Mouse (Mus musculus) testis, adult 2 months (tissue): ENCODE measurements around the gene Itga3. TPM values are rescaled to one million over a fixed set of nuclear protein-coding genes. Genes with fewer than 3 reads are reported as not detected.
A peak's percentile ranks its signal among the peaks of the same experiment; 100 is the strongest.

ENCODE experiments used
- H3K27ac ChIP-seq: fragments of 200-500 bp; 2 replicates; pipeline ENCODE4 v1.5.1; 2012; ENCODE audit warnings: low read depth, low read length; ENCODE audit not compliant: control insufficient read depth, insufficient read depth
- H3K27me3 ChIP-seq: fragments of 200-500 bp; 2 replicates; pipeline ENCODE4 v1.6.1; 2012; ENCODE audit warnings: mild to moderate bottlenecking, low read length, moderate library complexity; ENCODE audit not compliant: control insufficient read depth, insufficient read depth
- H3K36me3 ChIP-seq: fragments of 200-500 bp; 2 replicates; pipeline ENCODE4 v1.6.1; 2012; ENCODE audit warnings: mild to moderate bottlenecking, low read length; ENCODE audit not compliant: control insufficient read depth, insufficient read depth
- H3K4me1 ChIP-seq: fragments of 200-500 bp; 2 replicates; pipeline ENCODE4 v1.6.1; 2012; ENCODE audit warnings: low read length; ENCODE audit not compliant: control insufficient read depth, insufficient read depth
- H3K4me3 ChIP-seq: fragments of 200-500 bp; 2 replicates; pipeline ENCODE4 v1.5.1; 2012; ENCODE audit warnings: low read depth, mild to moderate bottlenecking, low read length, moderate library complexity, mixed read lengths; ENCODE audit not compliant: control insufficient read depth
- CTCF ChIP-seq: fragments of 200-500 bp; IDR thresholded peaks from 2 replicates; pipeline ENCODE4 v1.5.1; 2012; ENCODE audit warnings: low read depth, mild to moderate bottlenecking, inconsistent platforms, low read length, moderate library complexity; ENCODE audit not compliant: control insufficient read depth, insufficient read depth, insufficient replicate concordance
- POLR2A ChIP-seq: fragments of 200-500 bp; IDR thresholded peaks from 2 replicates; pipeline ENCODE4 v1.6.1; 2012; ENCODE audit warnings: low read depth, mild to moderate bottlenecking, inconsistent platforms, low read length, moderate library complexity; ENCODE audit not compliant: control insufficient read depth
- polyA plus RNA-seq: library from polyadenylated mRNA; depleted of rRNA; stranded (reverse); fragments of >200 nt; gene quantifications from 2 replicates; pipeline ENCODE4 v1.2.3, GENCODE M21; 2012

The Itga3 gene
- polyA plus RNA-seq, 1 experiment: 1.5 TPM

- H3K27me3 ChIP-seq: no peaks in the 10 kb centered on the region
- no peak overlapping the region for H3K27ac ChIP-seq
- peak overlapping the region; percentile 71 for H3K4me3 ChIP-seq
- H3K4me1 ChIP-seq: peaks cover 16% of the 10 kb centered on the region
- no peak for TF ChIP-seq POLR2A
- TF ChIP-seq CTCF: peak; percentile 34; the same call in 1 of the 2 replicates
- no peaks in the 10 kb centered on the region for H3K36me3 ChIP-seq
Observed at GRCm38 (mm10) chr11:95042096-95042495, 34.5 kb downstream of the Itga3 start.

GRCm38 (mm10) chr11:95041139-95041609 is 35.4 kb downstream of the Itga3 start, which contains the start of gene Pdk2:
Gene Pdk2 (minus strand): TSS chr11:95041354.
- Histone ChIP-seq H3K4me1 (peaks cover 16% of the 10 kb centered on the region), H3K4me3 (peak within 1 kb of the TSS; percentile 94), H3K27me3 (no peaks in the 10 kb centered on the region), H3K27ac (peak within 1 kb of the TSS; percentile 62), H3K36me3 (no peaks in the 10 kb centered on the region)
- peak; percentile 75 for TF ChIP-seq POLR2A
- TF ChIP-seq CTCF: no peak

GRCm38 (mm10) chr11:95040491-95041138 is 36.0 kb downstream of the Itga3 start:
- TF ChIP-seq POLR2A: no peak
- TF ChIP-seq CTCF: no peak
- Histone ChIP-seq H3K27ac (peak overlapping the region; percentile 62), H3K4me3 (peak overlapping the region; percentile 94), H3K36me3 (no peaks in the 10 kb centered on the region), H3K4me1 (peaks cover 16% of the 10 kb centered on the region), H3K27me3 (no peaks in the 10 kb centered on the region)

GRCm38 (mm10) chr11:95039766-95040165 is 36.8 kb downstream of the Itga3 start:
- peaks cover 16% of the 10 kb centered on the region for H3K4me1 ChIP-seq
- H3K4me3 ChIP-seq: peak overlapping the region; percentile 94
- H3K36me3 ChIP-seq: no peaks in the 10 kb centered on the region

GRCm38 (mm10) chr11:95038818-95039655 is 37.6 kb downstream of the Itga3 start:
- Histone ChIP-seq H3K36me3 (no peaks in the 10 kb centered on the region), H3K4me3 (no peak overlapping the region), H3K27me3 (no peaks in the 10 kb centered on the region), H3K4me1 (peaks cover 16% of the 10 kb centered on the region), H3K27ac (peak overlapping the region; percentile 54; the same call in 1 of the 2 replicates)
- no peak for TF ChIP-seq CTCF
- no peak for TF ChIP-seq POLR2A

More at GRCm38 (mm10) chr11:95039766-95040165, 36.8 kb downstream of the Itga3 start:
- H3K27me3 ChIP-seq: no peaks in the 10 kb centered on the region
- TF ChIP-seq POLR2A (no peak), CTCF (no peak)
- peak overlapping the region; percentile 51; the same call in 1 of the 2 replicates for H3K27ac ChIP-seq

GRCm38 (mm10) chr11:95038156-95038817 is 38.3 kb downstream of the Itga3 start:
- H3K4me3 ChIP-seq: no peak overlapping the region
- no peak for TF ChIP-seq CTCF
- TF ChIP-seq POLR2A: no peak
- H3K27ac ChIP-seq: no peak overlapping the region
- no peaks in the 10 kb centered on the region for H3K27me3 ChIP-seq
- peaks cover 16% of the 10 kb centered on the region for H3K4me1 ChIP-seq
- H3K36me3 ChIP-seq: no peaks in the 10 kb centered on the region
